Mouse (Mus musculus): ENCODE measurements around the gene Mapkap1. TPM values are rescaled to one million over a fixed set of nuclear protein-coding genes. Genes with fewer than 3 reads are reported as not detected.

Mapkap1 gene
- polyA plus RNA-seq, 1 experiment from 2014 or later = 117 TPM

GRCm38 (mm10) chr2:34374349-34374748, 32.2 kb upstream of the Mapkap1 start:
- H3K4me3 ChIP-seq (replicated peaks) = no peak overlapping the region
- peaks cover 13% of the 10 kb centered on the region for H3K27me3 ChIP-seq
- no peaks in the 10 kb centered on the region for H3K9me3 ChIP-seq
- ATAC-seq (ENCODE audit: insufficient number of reproducible peaks, insufficient read depth, low FRiP score, low TSS enrichment, low read depth) = no peak
- 59% methylated on average over 2 of the region's 2 CpGs for WGBS
- H3K36me3 ChIP-seq = no peaks in the 10 kb centered on the region
- H3K27ac ChIP-seq = no peak overlapping the region
- peaks cover 14% of the 10 kb centered on the region for H3K4me1 ChIP-seq (replicated peaks)
- H3K4me2 ChIP-seq = no peak overlapping the region
- no peak overlapping the region for H3K9ac ChIP-seq (replicated peaks)

DNA sequence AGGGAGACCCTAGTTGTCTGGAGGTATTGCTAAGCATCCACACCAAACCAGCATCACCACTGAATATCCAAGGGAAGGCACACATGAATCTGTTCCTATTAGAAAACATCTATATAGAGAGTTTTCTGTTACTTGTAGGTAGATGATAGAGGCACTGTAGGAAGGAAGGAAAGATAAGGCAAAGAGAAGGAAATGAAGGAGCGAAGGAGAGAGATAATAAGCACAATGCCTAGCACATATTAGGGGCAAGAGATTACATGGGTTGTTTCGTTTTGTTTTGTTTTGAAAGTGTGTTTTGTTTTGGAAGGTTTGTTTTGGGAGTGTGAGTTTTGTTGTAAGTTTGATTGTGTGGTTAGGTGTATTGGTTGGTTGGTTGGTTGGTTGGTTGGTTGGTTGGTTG, 27.6 kb upstream of the Mapkap1 start:
- no peak overlapping the region for H3K27ac ChIP-seq
- H3K4me1 ChIP-seq (replicated peaks) = no peaks in the 10 kb centered on the region; the same call in 1 of the 2 replicates
- H3K27me3 ChIP-seq = peaks cover under 1% of the 10 kb centered on the region; the same call in 1 of the 2 replicates

GRCm38 (mm10) chr2:34399535-34399934, 7.0 kb upstream of the Mapkap1 start:
- Histone ChIP-seq H3K9me3 (no peaks in the 10 kb centered on the region), H3K9ac (replicated peaks) (no peak overlapping the region), H3K27ac (no peak overlapping the region), H3K4me2 (no peak overlapping the region), H3K4me3 (replicated peaks) (no peak overlapping the region), H3K4me1 (replicated peaks) (no peaks in the 10 kb centered on the region), H3K36me3 (no peaks in the 10 kb centered on the region), H3K27me3 (no peaks in the 10 kb centered on the region)
- ATAC-seq (ENCODE audit: insufficient number of reproducible peaks, insufficient read depth, low FRiP score, low TSS enrichment, low read depth) = no peak
- WGBS = 56% methylated on average over 4 of the region's 4 CpGs

More for the DNA sequence above, 27.6 kb upstream of the Mapkap1 start:
- Histone ChIP-seq H3K36me3 (no peaks in the 10 kb centered on the region), H3K9me3 (no peaks in the 10 kb centered on the region), H3K9ac (replicated peaks) (no peak overlapping the region), H3K4me3 (replicated peaks) (no peak overlapping the region), H3K4me2 (no peak overlapping the region)
- ATAC-seq (ENCODE audit: insufficient number of reproducible peaks, insufficient read depth, low FRiP score, low TSS enrichment, low read depth) = no peak
- 88% methylated on average over 2 of the region's 2 CpGs for WGBS

DNA sequence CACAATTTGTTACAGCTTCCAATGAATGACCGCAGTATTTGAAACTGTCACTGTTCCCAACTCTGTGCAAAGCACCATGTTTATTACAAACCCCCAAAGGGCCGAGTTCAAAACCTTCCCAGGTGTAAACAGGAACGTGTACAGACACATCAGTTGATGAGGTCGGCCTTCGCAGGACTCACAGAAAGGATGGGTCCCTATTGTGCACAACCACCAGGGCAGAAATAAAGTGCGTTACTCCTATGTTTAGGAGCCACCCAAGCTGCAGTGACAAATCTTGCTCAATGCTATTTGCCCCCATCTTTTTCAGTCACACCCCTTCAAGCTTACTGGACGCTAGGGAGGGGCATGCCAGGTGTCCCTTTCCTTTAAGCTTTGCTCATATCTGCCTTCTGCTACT, 1.0 kb downstream of the Mapkap1 start:
- Histone ChIP-seq H3K9ac (replicated peaks) (peak overlapping the region; percentile 86), H3K27ac (no peak overlapping the region), H3K4me1 (replicated peaks) (peaks cover 14% of the 10 kb centered on the region), H3K27me3 (no peaks in the 10 kb centered on the region), H3K4me2 (peak overlapping the region; percentile 81), H3K36me3 (no peaks in the 10 kb centered on the region), H3K9me3 (no peaks in the 10 kb centered on the region), H3K4me3 (replicated peaks) (peak overlapping the region; percentile 97)
- no peak for ATAC-seq (ENCODE audit: insufficient number of reproducible peaks, insufficient read depth, low FRiP score, low TSS enrichment, low read depth)
- 46% methylated on average over 7 of the region's 7 CpGs for WGBS

- H3K36me3 ChIP-seq = no peaks in the 10 kb centered on the region
- no peaks in the 10 kb centered on the region for H3K27me3 ChIP-seq
- no peak overlapping the region for H3K4me3 ChIP-seq (replicated peaks)
- no peak overlapping the region for H3K9ac ChIP-seq (replicated peaks)
- 94% methylated on average over 10 of the region's 10 CpGs for WGBS
- peaks cover 14% of the 10 kb centered on the region for H3K4me1 ChIP-seq (replicated peaks)
- no peak for ATAC-seq (ENCODE audit: insufficient number of reproducible peaks, insufficient read depth, low FRiP score, low TSS enrichment, low read depth)
- no peaks in the 10 kb centered on the region for H3K9me3 ChIP-seq
- H3K4me2 ChIP-seq = peak overlapping the region; percentile 81; the same call in 1 of the 2 replicates
- no peak overlapping the region for H3K27ac ChIP-seq
Observed at GRCm38 (mm10) chr2:34408341-34408740, 1.8 kb downstream of the Mapkap1 start.

GRCm38 (mm10) chr2:34409741-34410340, 3.3 kb downstream of the Mapkap1 start:
- Histone ChIP-seq H3K4me2 (no peak overlapping the region), H3K36me3 (no peaks in the 10 kb centered on the region), H3K9ac (replicated peaks) (no peak overlapping the region), H3K4me1 (replicated peaks) (peaks cover 14% of the 10 kb centered on the region), H3K27ac (no peak overlapping the region), H3K4me3 (replicated peaks) (no peak overlapping the region), H3K9me3 (no peaks in the 10 kb centered on the region), H3K27me3 (no peaks in the 10 kb centered on the region)
- WGBS = 86% methylated on average over 5 of the region's 5 CpGs
- no peak for ATAC-seq (ENCODE audit: insufficient number of reproducible peaks, insufficient read depth, low FRiP score, low TSS enrichment, low read depth)

DNA sequence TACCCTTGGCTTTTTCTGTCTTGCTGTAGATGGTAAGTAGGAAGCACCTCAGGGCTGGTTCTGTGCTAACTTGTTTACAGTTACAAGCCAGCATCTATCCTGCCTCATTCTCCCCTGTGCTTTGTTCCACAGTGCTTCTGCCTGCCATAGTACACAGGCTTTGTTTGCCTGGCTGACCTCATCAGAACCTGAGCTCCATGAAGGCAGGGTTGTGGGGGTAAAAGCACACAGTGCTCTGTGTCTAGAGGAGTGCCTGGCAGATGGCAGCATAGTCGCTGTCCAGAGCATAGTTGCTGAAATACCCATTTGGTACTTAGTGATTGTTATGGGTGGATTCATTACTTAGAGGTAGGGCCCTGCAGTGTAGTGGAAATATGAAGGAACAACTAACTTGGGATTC, 13.7 kb downstream of the Mapkap1 start:
- Histone ChIP-seq H3K9ac (replicated peaks) (no peak overlapping the region), H3K4me3 (replicated peaks) (no peak overlapping the region), H3K9me3 (no peaks in the 10 kb centered on the region), H3K4me1 (replicated peaks) (no peaks in the 10 kb centered on the region; the same call in 1 of the 2 replicates), H3K36me3 (peaks cover 3% of the 10 kb centered on the region; the same call in 1 of the 2 replicates), H3K27me3 (no peaks in the 10 kb centered on the region), H3K4me2 (no peak overlapping the region), H3K27ac (no peak overlapping the region)
- no peak for ATAC-seq (ENCODE audit: insufficient number of reproducible peaks, insufficient read depth, low FRiP score, low TSS enrichment, low read depth)
- 67% methylated on average over 1 of the region's 1 CpGs for WGBS

GRCm38 (mm10) chr2:34424186-34424585, 17.6 kb downstream of the Mapkap1 start:
- 86% methylated on average over 3 of the region's 3 CpGs for WGBS
- no peak for ATAC-seq (ENCODE audit: insufficient number of reproducible peaks, insufficient read depth, low FRiP score, low TSS enrichment, low read depth)
- H3K4me2 ChIP-seq = no peak overlapping the region
- no peak overlapping the region for H3K4me3 ChIP-seq (replicated peaks)
- H3K9me3 ChIP-seq = no peaks in the 10 kb centered on the region
- peaks cover 6% of the 10 kb centered on the region for H3K4me1 ChIP-seq (replicated peaks)
- H3K36me3 ChIP-seq = peaks cover 3% of the 10 kb centered on the region; the same call in 1 of the 2 replicates
- no peak overlapping the region for H3K9ac ChIP-seq (replicated peaks)
- no peak overlapping the region for H3K27ac ChIP-seq
- H3K27me3 ChIP-seq = no peaks in the 10 kb centered on the region

DNA sequence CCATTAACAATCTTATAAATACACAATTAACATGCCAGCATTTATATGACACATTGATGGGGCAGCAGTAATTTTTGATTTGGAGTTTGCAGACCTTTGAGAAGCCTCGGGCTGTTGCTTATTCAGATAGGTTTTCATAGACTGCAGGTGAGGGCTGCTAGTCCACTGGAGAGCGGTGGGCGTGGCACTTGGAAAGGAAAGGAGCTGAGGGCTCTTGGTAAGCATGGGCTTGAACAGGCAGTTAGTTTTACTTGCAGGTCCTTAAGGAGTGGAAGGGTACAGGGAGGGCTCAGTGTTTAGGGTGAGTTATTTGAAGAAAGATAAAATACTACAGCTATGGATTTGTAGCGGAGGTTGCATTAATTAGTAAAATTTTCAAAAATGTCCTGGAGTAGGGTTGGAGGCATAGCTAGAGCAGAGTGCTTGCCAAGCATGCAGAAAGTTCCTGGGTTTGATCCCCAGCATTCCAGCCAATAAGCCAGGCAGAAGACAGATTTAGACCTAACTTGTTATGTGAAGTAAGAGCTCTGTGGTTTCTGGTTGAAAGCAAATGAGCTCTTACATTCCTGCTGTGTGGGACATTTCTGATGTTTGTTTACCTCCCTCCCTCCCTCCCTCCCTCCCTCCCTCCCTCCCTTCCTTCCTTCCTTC, 19.1 kb downstream of the Mapkap1 start:
- Histone ChIP-seq H3K4me1 (replicated peaks) (peaks cover 6% of the 10 kb centered on the region), H3K36me3 (no peaks in the 10 kb centered on the region), H3K4me2 (no peak overlapping the region), H3K4me3 (replicated peaks) (no peak overlapping the region), H3K9me3 (no peaks in the 10 kb centered on the region), H3K9ac (replicated peaks) (no peak overlapping the region), H3K27me3 (no peaks in the 10 kb centered on the region), H3K27ac (no peak overlapping the region)
- 67% methylated on average over 4 of the region's 4 CpGs for WGBS
- no peak for ATAC-seq (ENCODE audit: insufficient number of reproducible peaks, insufficient read depth, low FRiP score, low TSS enrichment, low read depth)

- Histone ChIP-seq H3K9ac (replicated peaks) (no peak overlapping the region), H3K36me3 (peaks cover 17% of the 10 kb centered on the region; the same call in 1 of the 2 replicates), H3K4me1 (replicated peaks) (peaks cover 3% of the 10 kb centered on the region; the same call in 1 of the 2 replicates), H3K27ac (no peak overlapping the region), H3K9me3 (no peaks in the 10 kb centered on the region), H3K4me2 (no peak overlapping the region), H3K27me3 (no peaks in the 10 kb centered on the region), H3K4me3 (replicated peaks) (no peak overlapping the region)
- 94% methylated on average over 8 of the region's 8 CpGs for WGBS
- no peak for ATAC-seq (ENCODE audit: insufficient number of reproducible peaks, insufficient read depth, low FRiP score, low TSS enrichment, low read depth)
Observed at GRCm38 (mm10) chr2:34430663-34431062, 24.1 kb downstream of the Mapkap1 start.

- Histone ChIP-seq H3K27me3 (no peaks in the 10 kb centered on the region), H3K4me2 (no peak overlapping the region), H3K9me3 (no peaks in the 10 kb centered on the region), H3K4me1 (replicated peaks) (no peaks in the 10 kb centered on the region), H3K36me3 (peaks cover 25% of the 10 kb centered on the region; the same call in 1 of the 2 replicates), H3K9ac (replicated peaks) (no peak overlapping the region), H3K27ac (no peak overlapping the region), H3K4me3 (replicated peaks) (no peak overlapping the region)
- WGBS = 91% methylated on average over 12 of the region's 12 CpGs
- no peak for ATAC-seq (ENCODE audit: insufficient number of reproducible peaks, insufficient read depth, low FRiP score, low TSS enrichment, low read depth)
Observed at GRCm38 (mm10) chr2:34431701-34432372, 25.3 kb downstream of the Mapkap1 start.

All from limb, embryonic 12.5 days (tissue).